Mouse (Mus musculus) ovary, adult 18-20 months (tissue): ENCODE measurements at regions not wholly inside any gene's neighbourhood (a gene's known extent, or its start where the extent isn't known, plus 50 kb on each side); places are given as distances from the start of the nearest gene placed in this dataset.
A peak's percentile ranks its signal among the peaks of the same experiment; 100 is the strongest.

Experiments used
- DNase-seq: peaks from one replicate; pipeline ENCODE4 v3.0.0; 2022; ENCODE audit warnings: low spot score, mixed read lengths

DNA sequence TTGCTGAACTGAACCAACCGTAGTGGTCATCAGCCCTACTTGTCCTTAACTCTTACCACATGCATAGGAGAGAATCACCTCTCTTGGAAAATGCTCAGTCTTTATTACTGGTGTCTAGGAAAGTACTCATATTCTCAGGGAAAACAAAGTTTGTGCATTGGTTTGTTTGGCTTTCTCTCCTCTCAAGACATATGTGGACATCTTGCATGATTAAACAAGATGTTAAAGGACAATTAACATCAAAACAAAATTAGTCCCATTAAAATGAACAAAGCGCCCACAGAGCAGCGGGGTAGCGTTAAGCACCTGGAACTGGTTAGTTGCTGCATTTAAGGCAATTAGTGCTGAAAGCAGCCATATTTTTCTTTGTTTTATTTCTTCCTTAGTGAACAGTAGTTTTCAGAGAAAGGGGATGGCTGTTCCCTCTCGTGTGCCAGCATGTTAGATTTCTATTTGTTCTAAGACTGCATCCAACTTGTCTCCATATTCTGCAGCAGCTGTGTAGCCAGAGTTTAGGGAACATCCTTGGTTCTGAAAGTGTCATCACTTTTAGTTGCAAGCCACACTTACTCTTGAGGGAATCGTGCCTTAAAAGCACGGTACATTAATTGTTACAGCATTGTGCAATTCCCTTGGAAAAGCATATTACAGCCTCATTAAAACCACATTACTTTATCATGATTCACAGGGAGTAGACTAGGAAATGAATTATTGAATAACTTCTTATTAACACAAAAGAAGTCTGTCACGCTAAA, 137.7 kb downstream of the Ube2u start:
- no peak for DNase-seq

GRCm38 (mm10) chr4:100616916-100617488, 138.4 kb downstream of the Ube2u start:
- no peak for DNase-seq

GRCm38 (mm10) chr4:100624656-100625055, 146.0 kb downstream of the Ube2u start:
- no peak for DNase-seq

DNA sequence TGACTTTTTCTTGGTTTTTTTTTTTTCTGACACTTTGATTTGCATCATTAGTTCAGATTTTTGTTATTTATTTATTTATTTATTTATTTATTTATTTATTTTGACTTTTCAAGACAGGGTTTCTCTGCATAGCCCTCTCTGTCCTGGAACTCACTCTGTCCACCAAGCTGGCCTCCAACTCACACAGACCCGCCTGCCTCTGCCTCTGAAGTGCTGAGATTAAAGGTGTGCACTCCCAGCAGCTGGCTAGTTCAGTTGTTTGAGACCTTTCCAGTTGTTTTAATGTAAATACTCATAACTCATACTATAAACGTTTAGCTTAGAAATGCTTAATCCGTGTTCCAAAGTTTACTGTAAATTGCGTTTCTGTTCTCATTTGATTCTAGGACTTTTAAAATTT, 147.9 kb downstream of the Ube2u start:
- DNase-seq = no peak

DNA sequence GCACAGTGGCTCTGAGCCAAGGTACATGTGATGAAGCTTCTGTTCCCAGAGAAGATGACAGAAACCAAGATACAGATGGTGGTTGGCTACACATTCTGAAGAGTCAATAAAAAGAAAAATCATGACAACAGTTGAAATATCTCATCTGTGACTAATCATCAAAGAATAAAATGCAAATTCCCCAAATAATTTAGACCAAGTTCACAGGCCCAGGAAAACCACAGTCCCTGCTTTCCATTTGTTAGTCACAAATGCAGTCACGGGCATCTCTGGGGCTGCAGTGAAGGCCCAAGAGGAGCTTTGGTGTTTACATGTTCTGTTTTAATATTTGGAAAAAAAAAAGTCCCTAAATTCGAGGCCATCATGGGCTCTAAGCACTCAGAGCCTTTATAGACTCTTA, 142.1 kb upstream of the Cachd1 start:
- no peak for DNase-seq

DNA sequence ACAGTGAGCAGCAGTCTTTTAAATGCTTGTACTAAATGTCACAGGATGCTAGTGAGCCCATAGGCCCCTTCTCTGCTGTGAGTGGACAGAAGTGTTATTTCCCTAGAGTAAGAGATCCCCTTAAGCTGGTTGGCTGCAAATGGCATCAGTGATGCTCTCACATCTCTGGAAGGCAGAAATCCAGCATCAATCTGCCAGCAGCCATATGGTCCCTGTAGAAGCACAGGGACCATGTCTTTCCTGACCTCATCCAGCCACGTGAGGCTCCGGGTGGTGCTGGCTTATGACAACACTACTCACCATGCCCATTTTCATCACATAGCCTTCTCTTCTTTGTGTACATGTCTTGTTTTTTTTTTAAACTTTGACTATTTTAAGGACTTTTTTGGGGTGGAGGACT, 138.9 kb upstream of the Cachd1 start:
- no peak for DNase-seq

DNA sequence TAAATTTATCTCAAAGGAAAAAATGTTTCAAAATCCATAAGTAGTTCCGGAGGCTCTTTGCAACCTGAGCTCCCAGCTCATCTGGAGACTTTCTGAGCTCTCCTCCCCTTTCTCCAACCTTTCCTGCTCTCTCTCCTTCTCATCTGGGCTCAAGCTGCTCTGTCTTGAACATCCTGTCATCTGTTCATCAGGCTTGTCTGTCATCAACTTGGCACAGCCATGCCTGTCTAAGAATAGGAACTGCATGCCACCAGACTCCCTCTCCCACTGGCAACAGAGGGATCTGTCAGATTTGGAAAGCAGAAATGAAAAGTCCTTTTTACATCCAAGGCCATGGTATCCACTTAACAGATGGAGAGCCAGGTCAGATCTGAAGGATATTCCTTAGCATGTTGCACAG, 115.3 kb upstream of the Cachd1 start:
- no peak for DNase-seq

- DNase-seq = no peak
Measured at GRCm38 (mm10) chr4:100664619-100665264, 111.7 kb upstream of the Cachd1 start.

- no peak for DNase-seq
Measured at GRCm38 (mm10) chr4:100670553-100670952, 105.9 kb upstream of the Cachd1 start.

DNA sequence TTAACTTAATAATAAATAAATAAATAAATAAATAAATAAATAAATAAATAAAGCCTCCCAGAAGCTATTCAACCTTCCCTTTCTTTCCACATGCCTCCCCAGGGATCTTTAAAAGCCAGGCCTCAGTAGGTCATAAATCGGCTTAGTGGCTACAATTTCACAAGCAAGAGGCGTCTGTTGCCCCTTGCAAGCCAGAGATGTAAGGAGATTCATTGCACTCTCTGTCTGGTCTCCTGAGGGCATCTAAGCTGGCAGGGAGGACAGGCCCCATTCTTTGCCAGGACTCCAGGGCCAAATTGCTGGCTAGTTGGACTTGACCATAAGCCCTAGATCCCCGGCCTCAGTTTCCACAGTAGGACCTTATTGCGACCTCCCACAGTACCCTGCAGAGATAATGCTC, 101.6 kb upstream of the Cachd1 start:
- DNase-seq = no peak

DNA sequence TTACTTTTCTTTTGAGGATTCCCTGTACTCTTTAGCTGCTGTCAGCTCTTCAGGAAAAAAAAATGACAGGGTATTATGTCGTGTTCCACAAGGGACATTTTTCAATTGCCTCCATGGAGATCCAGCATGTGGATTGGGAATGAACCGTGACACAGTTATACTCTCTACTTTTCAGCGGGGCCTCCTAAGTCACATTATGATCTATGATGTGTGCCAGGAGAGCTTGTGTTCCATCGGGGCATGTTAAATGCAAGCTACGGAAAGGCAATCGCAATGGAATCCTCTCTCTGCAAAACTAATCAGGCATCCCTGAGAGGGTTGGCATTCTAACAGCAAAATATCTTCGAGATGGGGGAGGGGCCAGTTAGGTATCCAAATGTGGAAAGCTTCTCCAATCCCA, 92.7 kb upstream of the Cachd1 start:
- no peak for DNase-seq

DNA sequence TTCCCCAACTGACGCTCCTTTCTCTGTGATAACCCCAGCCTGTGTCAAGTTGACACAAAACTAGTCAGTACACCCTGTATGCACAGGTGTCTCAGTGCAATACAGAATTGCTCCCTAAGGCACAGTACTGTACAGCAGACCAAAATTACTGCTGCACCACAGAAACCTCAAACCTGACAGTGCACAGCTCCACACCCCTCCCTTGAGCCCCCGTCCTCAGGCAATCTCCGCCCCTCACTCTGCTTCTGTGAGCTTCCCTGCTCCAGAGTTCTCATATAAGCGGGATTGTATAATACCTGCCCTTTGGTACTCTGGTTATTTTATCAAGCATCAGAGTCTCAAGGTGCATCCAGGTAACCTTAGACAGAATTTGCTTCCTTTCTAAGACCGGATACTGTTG, 76.5 kb upstream of the Cachd1 start:
- DNase-seq = no peak

DNA sequence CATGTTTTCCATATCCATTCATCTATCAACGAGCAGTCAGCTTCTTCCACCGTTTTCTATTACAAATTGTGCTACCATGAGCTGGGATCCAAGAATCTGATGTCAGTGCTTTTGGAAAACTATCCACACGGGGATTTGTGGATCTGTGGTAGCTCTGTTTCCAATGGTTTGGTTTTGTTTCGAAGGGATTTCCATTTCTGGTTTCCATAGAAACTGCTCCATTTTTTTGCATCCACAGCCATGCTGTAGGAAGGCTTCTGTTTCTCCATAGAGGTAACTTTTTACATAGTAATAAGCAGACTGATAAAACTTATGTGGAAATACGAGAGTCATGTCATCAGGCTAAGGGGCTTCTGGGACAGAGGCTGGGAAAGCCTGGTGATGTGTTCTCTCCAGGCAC, 76.1 kb upstream of the Cachd1 start:
- DNase-seq = no peak

DNA sequence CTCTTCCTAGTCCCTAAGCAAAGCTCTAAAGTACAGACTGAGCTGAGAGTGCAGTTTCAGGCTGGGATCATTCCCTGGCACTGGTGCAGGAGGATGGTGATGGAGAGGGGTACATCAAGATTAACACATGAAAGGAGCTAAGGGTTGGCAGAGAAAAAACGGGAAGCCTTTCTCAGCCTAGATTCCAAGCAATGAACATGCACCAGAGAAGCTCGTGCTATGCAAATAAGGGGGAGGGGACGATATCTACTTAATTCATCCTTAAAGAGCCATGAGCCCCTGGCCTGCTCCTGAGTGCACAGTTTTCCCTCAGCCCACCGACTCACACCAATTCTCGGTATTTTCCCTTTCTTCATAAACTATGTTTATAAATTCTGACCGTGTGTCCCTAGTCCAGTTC, 70.5 kb upstream of the Cachd1 start:
- DNase-seq = no peak

DNA sequence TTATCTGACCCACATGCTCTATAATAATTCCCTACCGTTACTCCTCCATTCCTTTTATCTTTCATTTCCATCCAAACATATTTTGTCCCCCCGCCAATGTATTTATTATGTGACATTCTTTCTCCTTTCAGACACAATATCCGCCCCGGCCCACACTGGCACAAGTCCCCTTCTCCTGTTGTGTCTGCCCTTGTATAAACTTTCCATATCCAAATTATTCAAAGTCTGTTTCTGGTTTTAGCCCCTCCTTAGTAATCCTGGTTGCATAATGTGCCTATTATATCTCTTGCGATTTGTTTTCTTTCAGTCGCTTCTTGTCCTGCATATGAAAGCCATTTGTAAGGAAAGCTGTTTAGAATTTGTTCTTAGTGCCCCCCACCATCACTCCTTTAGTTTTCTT, 69.3 kb upstream of the Cachd1 start:
- peak; percentile 10 for DNase-seq

DNA sequence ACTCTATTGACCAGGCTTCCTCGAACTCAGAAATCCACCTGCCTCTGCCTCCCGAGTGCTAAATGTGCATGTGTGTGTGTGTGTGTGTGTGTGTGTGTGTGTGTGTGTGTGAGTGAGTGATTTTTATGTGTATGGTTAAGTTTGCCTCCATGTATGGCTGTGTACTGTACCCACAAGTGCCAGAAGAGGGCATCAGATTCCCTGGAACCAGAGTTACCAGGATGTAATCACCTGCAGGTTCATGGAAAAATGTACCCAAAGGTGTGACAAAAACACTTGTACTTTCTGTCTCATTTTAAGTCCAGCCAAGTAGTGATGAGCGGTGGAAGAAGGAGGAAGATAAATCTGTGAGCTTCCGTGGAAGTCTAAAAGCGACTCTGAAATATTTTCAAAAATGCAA, 68.2 kb upstream of the Cachd1 start:
- no peak for DNase-seq

GRCm38 (mm10) chr4:100714240-100714639, 62.2 kb upstream of the Cachd1 start:
- no peak for DNase-seq

GRCm38 (mm10) chr4:100717601-100718000, 58.9 kb upstream of the Cachd1 start:
- DNase-seq = no peak

- peak; percentile 7 for DNase-seq
Measured at GRCm38 (mm10) chr4:100722532-100722931, 53.9 kb upstream of the Cachd1 start.

DNA sequence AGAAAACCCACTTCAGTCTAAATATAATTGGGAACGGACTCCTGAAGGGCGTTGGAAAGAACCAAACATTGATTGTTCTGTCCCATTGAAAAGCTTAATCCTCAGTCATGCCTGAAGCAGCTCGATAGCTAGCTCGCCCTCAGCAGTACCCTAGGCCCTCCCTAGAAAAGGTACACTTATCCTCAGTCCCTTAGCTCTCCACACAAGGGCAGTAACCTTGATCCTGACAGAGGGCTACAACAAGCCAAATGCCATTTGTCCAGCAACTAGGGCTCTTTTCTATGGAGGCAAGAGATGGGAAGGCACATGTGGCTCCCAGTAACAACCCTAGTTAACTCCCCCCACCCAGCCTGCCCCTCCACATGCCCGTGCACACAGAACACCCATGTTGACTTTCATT, 53.4 kb upstream of the Cachd1 start:
- no peak for DNase-seq

- DNase-seq = no peak
Measured at GRCm38 (mm10) chr4:100725811-100726210, 50.7 kb upstream of the Cachd1 start.

- no peak for DNase-seq
Measured at GRCm38 (mm10) chr4:100726496-100726895, 50.0 kb upstream of the Cachd1 start.
